Mouse (Mus musculus) spleen, adult 12 weeks (tissue): ENCODE data around the gene Snx9.

Experiments
- DNase-seq: peaks from one replicate; pipeline ENCODE4 v3.0.0; 2022; ENCODE audit warnings: low spot score

Gene Snx9

DNA sequence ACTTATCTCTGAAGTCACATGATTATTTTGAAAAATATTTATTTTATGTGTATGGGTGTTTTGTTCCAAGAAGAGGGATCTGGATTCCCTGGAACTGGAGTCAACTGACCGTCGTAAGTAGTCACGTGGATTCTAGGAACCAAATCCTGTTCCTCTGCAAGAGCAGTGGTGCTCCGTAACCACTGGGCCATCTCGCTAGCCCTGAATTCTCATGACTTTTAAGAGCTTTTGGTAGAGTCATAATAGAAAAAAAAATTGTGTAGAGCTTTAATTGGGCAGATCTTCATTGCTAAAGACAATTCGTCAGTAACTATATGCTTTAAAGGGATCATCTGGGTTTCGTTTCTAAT, 2.5 kb downstream of the Snx9 start:
- no peak for DNase-seq

GRCm38 (mm10) chr17:5845376-5845775, 4.2 kb downstream of the Snx9 start:
- no peak for DNase-seq

- DNase-seq = no peak
Observed at GRCm38 (mm10) chr17:5846101-5846500, 5.0 kb downstream of the Snx9 start.

GRCm38 (mm10) chr17:5848706-5849415, 7.7 kb downstream of the Snx9 start:
- DNase-seq = no peak

- no peak for DNase-seq
Observed at GRCm38 (mm10) chr17:5849421-5849910, 8.3 kb downstream of the Snx9 start.

DNA sequence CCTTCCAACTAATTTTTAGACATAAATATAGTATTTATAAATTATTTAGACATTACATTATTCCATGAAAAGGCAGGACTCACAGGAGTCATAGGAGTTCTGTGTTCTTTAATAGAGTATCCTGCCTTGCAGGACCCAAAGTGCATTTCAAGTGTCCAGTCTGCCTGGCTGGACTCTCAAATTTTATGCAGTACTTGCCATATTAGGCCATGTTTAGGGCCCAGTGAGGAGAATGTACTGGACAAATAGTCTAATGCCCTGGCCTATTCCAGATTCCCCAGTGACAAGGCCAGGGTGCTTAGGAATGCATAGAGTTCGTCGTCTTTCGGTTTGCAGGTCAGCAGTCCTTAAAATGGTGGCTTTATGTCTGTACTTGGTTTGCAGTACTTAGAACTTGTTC, 8.9 kb downstream of the Snx9 start:
- DNase-seq = no peak

DNA sequence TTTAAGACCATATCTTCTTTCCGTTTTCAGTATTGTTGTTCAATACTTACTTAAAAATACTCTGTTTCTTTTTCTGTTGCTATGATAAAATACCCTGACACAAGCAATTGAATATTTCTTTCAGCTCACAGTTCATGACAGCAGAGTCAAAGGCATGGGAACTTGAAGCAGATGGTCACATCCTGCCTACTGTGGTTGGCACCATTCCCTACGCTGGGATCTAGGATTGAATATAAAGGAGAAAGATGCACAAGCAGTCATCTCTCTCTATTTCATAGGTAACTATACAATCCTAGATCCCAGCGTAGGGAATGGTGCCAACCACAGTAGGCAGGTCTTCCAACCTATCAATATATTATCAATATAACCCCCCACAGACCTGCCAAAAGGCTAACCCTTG, 9.3 kb downstream of the Snx9 start:
- no peak for DNase-seq

GRCm38 (mm10) chr17:5853936-5854335, 12.8 kb downstream of the Snx9 start:
- no peak for DNase-seq

DNA sequence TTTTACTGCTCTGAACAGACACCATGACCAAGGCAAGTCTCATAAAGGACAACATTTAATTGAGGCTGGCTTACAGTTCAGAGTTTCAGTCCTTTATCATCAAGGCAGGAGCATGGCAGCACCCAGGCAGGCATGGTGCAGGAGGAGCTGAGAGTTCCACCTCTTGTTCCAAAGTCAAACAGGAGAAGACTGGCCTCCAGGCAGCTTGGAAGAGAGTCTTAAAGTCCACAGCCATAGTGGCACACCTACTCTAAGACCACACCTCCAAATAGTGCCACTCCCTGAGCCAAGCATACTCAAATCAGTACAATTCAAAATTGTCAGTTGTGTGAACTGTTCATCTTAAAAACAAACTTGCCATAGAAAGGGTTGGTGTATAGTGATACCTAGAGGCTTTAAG, 14.4 kb downstream of the Snx9 start:
- DNase-seq = no peak

DNA sequence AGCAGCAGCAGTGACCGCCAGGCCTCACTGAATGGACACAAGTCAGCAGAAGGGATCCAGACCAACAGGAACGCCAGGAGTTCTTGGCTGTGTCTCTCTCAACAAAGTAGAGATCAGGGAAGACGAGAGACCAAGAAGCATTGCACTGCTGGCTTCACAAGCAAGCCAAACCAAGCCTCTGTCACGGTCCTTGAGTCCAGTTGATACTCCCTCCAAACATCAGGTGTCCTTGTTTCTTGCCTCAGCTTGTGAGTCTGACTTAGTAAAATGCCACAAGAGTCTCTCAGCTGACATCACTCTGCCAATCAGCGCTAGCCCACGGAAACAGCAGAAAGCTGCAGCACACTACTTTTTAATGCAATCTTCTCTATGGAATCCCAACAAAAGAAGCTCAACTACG, 15.3 kb downstream of the Snx9 start:
- no peak for DNase-seq

GRCm38 (mm10) chr17:5857206-5857605, 16.1 kb downstream of the Snx9 start:
- no peak for DNase-seq

DNA sequence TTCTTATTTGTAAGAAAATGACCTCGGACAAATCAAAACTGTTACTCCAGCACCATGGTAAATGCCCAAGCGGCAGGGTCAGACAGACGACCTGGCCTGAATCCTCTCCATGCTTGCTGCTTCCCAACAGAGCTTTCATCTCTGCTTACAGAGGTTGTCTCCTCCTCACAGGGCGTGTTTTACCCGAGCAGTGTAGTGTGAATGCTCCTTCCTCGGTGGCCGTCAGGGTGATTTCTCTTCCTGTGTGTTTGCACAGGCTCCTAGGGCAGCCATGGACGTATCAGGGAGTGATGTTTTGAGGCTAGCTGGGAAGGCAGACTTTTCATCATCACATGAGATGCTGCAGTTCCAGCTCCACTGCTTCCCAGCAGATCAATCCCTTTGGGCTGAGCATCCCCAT, 17.1 kb downstream of the Snx9 start:
- no peak for DNase-seq

DNA sequence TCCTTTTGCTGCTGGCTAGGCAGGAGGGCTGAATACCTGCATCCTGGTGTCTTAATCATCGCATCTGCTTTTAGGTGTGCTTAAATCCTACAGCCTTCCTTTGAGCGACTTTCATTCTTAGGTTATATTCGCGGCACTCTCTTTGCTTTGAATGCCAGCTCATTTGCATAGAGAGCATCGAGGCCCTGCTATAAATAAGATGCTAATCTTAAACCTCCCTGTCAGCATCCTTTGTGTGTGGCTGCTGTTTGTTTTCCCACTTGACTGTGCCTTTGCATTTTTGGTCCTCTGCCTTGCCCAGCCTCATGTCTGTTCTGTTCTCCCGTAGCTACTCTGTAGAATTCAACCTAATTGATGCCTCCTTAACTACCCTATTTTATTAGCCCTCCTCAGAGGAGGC, 21.2 kb downstream of the Snx9 start:
- no peak for DNase-seq

- DNase-seq = no peak
Observed at GRCm38 (mm10) chr17:5862869-5863268, 21.7 kb downstream of the Snx9 start.

DNA sequence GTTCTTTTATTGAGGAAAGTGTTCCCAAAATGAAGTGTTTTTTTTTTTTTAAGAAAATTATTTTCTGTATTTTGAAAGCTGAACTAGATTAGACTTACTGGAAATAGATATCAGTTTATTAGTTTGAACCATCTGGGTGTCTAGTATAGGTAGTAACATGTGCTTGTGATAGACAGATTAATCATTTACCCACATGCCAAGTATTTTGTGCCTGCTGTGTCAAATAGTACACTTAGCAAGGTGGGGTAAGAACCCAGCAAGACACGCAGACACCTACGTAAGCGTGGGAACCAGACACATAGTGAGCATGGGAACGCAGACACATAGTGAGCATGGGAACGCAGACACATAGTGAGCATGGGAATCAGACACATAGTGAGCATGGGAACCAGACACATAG, 22.6 kb downstream of the Snx9 start:
- DNase-seq = no peak

DNA sequence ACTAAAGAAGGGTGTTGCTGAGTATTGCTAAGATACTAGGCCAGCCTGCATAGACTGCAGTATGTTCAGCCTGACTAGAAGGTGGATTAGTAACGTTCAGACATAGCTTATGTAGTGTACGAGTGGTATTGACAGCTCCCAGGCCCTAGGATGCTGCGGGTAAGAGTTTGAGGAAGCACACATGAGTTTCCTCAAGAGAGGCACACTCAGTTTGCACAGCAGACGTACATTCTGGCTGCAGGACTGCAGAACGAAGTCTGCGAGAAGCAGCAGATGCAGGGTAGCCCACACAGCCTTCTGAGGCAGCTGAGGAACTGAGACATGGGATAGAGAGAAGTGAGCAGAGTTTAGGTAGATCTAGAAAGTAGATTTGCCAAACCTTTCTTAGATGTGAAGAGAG, 26.3 kb downstream of the Snx9 start:
- no peak for DNase-seq

DNA sequence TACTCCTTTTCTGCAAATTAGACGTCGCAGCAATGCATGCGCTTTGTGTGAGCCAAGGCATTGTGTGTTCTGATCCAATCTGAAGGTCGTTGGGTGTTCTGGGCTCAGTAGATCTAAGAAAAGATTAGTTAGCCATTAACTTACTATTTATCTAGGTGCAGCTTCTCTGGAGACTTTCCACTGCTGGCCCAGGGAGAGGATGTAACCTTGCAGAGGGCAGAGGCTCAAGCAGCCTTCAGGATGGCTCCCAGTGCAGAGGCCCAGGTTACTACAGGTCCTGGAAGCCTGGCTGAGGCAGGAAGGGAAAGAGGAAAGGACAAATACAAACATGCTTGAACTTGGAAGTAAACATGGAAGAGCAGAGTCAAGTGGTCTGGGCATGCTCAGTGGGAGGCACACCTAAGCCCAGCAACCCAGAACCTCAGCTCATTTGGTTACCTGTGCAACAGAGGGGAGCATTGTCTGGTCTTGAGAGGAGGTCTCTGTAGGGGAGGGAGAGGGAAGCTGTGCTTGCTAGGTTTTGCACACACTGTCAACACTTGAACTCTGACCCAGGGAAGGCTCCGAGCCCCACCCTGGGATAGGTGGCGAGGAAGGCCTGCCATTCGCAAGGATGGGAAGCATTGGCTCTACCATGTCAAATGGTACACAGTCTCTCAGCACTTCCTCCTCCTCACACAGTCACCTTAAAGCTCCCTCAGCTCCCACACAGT, 27.3 kb downstream of the Snx9 start:
- DNase-seq = no peak

GRCm38 (mm10) chr17:5869461-5869860, 28.3 kb downstream of the Snx9 start:
- DNase-seq = no peak

GRCm38 (mm10) chr17:5870002-5870401, 28.9 kb downstream of the Snx9 start:
- no peak for DNase-seq

DNA sequence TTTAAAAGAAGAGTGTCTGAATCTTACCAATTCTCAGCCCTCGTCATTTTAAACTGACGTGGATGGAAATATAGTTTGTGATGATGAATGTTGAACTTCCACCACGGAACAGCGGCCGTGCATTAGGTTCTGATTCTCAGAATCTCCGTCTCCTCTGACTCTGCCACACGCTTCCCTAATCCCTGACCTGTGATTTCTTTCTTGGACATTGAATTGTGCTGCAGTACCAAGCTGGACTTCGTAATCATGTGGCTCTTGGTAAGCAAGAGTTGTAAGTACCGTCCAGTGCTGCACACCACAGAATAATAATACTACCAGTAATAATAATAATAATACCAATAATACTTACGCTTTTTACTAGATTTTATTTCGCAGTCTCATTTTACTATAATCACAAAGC, 29.6 kb downstream of the Snx9 start:
- no peak for DNase-seq

DNA sequence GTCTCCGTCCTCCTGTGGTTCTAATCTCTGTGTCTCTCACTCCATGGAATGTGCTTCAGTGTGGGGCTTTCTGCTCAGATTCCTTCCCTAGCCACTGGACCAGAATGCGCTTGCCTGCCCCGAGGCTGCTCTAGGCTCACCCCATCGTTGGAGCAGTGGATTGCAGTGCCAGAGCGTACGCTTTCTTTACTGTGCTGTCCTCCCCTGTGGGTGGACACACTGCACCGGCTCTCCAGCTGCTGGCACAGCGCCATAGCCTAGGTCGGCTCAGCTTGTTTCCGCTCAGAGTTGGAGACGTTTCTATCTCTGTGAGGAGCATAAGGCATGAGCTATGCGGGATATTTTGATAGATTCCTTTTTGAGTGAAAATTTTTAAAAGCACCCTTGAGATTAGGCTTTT, 31.4 kb downstream of the Snx9 start:
- DNase-seq = no peak

DNA sequence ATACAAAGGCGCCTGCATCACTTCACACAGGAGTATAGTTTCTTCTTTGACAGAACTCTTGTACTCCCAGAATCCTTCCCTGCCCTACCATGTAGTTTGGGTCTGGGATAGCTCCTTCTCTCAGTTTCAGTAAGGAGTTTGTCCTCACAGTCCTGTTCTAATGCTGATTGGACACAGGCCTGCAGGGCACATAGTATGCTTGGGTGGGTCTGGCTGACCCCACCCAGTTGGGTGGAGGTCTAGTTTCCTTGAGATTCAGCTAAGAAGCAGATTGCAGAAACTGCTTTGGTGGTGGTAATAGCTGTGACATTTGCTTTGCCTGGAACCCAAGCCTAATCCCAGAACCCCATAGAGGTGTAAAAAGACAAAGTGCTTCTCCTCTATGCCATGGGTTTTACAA, 33.4 kb downstream of the Snx9 start:
- no peak for DNase-seq

- no peak for DNase-seq
Observed at GRCm38 (mm10) chr17:5877611-5878157, 36.6 kb downstream of the Snx9 start.

GRCm38 (mm10) chr17:5878878-5879277, 37.7 kb downstream of the Snx9 start:
- DNase-seq = no peak
